Mouse (Mus musculus) embryonic facial prominence, embryonic 15.5 days (tissue): ENCODE data around the gene Mrps18c. TPM values are rescaled to one million over a fixed set of nuclear protein-coding genes. Genes with fewer than 3 reads are reported as not detected.

Experiments used
- ATAC-seq: fragments of 200-750 bp; cut with Nextera tagmentation; 2 replicates; pipeline ENCODE4 v1.8.0; 2017; ENCODE audit warnings: low read depth, moderate TSS enrichment; ENCODE audit not compliant: insufficient number of reproducible peaks, low FRiP score, low TSS enrichment
- H3K27ac ChIP-seq: fragments of 300-500 bp; sonication (generic); replicated peaks from 2 replicates; pipeline ENCODE4 v1.5.1; 2015; ENCODE audit warnings: mild to moderate bottlenecking, inconsistent platforms
- H3K27me3 ChIP-seq: fragments of 300-500 bp; sonication (generic); 2 replicates; pipeline ENCODE4 v1.6.1; 2015; ENCODE audit warnings: inconsistent platforms
- H3K36me3 ChIP-seq: fragments of 300-500 bp; sonication (generic); 2 replicates; pipeline ENCODE4 v1.6.1; 2015; ENCODE audit warnings: mild to moderate bottlenecking, inconsistent platforms
- H3K4me1 ChIP-seq: fragments of 300-500 bp; sonication (generic); 2 replicates; pipeline ENCODE4 v1.6.1; 2015; ENCODE audit warnings: inconsistent platforms
- H3K4me2 ChIP-seq: fragments of 300-500 bp; sonication (generic); replicated peaks from 2 replicates; pipeline ENCODE4 v1.6.1; 2015; ENCODE audit warnings: mild to moderate bottlenecking, inconsistent platforms
- H3K4me3 ChIP-seq: fragments of 300-500 bp; sonication (generic); replicated peaks from 2 replicates; pipeline ENCODE4 v1.5.1; 2015; ENCODE audit warnings: mild to moderate bottlenecking, inconsistent platforms
- H3K9ac ChIP-seq: fragments of 300-500 bp; sonication (generic); 2 replicates; pipeline ENCODE4 v1.6.1; 2015; ENCODE audit warnings: inconsistent platforms
- H3K9me3 ChIP-seq: fragments of 300-500 bp; sonication (generic); replicated peaks from 2 replicates; pipeline ENCODE4 v1.6.1; 2016; ENCODE audit warnings: inconsistent platforms
- WGBS: fragments of 180-500 bp; shearing (Covaris S2); methylation state at CpG from one replicate; pipeline ENCODE4 v1.1.7; 2015; 5-methylcytosine and 5-hydroxymethylcytosine counted together
- polyA plus RNA-seq: library from polyadenylated mRNA; unstranded; fragments of >200 nt; fragmentation: Nextera tagmentation; extraction: Ambion mirVana; gene quantifications from 2 replicates; pipeline ENCODE4 v1.2.1, GENCODE M21; 2015

The Mrps18c gene
- 139 and 144 TPM in 2 replicates for polyA plus RNA-seq

DNA sequence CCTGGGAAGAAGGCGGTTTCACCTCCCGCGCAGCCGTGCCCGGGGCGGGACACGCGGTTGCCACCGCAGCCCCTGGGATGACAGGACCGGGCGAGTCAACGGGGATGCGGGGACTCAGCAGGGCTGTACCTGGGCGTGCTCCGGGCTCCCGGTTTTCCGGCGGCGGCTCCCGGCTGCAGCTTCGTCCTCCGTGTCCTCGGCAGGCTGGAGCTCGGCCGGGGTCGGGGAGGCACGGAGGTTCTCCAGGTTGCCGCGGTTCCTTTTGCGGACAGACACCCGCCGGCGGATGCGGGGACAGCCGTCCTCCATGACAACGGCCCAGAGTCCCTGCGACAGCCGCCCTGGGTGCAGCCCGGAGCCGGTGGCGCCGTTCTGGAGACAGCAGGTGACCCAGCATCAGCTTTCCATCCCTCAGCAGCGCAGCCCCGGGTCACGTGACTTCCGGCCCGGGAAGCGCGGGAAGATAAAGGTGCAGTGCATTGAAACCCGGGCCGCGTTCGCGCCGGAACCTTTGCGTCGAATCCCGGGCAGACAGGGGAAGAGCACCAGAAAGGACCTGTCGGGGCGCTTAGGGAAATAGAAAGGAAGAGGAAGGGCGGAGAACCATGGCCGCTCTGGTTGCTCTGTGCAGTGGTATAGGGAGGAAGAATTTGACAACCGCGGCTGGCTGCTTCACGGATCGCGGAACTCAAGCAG is at the start of gene Mrps18c, which contains the start of gene Helq:
TSS of gene Mrps18c (plus strand) at position 463 of the 696 bp plus-strand sequence.
TSS of gene Helq (minus strand) at position 434 of the 696 bp plus-strand sequence.
- WGBS: under 1% methylated on average over 67 of the region's 67 CpGs
- Histone ChIP-seq H3K36me3 (peaks cover 33% of the 10 kb centered on the region), H3K4me1 (peaks cover 15% of the 10 kb centered on the region; the same call in 1 of the 2 replicates), H3K9me3 (no peaks in the 10 kb centered on the region), H3K27ac (no peak within 1 kb of the TSS), H3K4me3 (peak within 1 kb of the TSS; percentile 81), H3K4me2 (peak within 1 kb of the TSS; percentile 86), H3K9ac (peak within 1 kb of the TSS; percentile 44), H3K27me3 (no peaks in the 10 kb centered on the region)
- peak; percentile 93 for ATAC-seq

DNA sequence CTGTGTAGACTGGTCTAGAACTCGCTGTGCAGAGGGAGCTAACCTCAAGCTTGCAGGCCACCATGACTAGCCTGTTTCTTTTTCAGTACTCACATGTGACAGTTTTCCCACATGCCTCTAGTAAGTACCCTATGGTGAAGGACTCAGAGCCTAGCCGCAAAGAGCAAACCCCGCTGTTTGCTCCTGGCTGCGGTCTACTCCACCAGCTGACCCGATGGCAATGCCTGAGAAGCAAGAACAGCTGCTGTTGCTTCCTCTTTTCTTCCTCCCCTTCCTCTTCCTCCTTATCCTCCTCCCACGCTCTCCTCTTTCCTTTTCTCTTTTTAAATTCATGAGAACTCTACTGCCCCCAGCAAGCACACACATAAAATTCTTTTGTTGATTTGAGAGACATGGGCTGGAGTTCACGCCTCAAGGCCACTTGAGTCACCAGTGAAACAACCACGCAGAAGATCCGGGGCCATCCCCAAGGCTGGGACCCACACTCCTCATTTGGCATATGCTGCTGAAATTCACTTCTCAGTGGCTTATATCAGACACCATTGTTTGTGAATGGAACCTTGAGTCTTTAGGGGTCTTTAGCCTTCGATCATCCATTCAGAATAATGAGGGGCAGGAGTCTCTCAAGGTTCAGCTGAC is 47.7 kb upstream of the Mrps18c start:
- H3K4me2 ChIP-seq: no peak overlapping the region
- WGBS: 79% methylated on average over 10 of the region's 10 CpGs

DNA sequence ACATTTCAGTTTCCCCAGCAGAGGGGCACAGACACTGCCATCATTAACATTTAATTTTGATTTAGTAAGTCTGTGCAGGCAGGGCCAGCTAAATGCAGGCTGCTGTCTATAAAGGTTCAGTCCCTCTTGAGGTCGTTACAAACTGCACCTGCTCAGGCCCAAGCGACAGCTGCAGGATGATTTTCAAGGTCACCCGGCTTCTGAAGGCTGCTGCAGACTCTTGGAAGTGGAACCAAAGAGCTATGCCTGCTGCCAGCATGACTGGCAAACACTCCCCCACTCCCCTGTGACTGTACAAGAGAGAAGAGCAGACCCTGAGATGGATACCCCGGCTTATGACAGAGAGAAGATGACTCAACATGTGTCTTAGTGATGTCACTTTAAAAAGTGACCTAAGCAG is 46.8 kb upstream of the Mrps18c start:
- no peak overlapping the region for H3K9ac ChIP-seq
- no peak overlapping the region for H3K4me2 ChIP-seq
- H3K4me1 ChIP-seq: no peaks in the 10 kb centered on the region
- no peak overlapping the region for H3K4me3 ChIP-seq
- no peaks in the 10 kb centered on the region for H3K36me3 ChIP-seq
- no peaks in the 10 kb centered on the region for H3K27me3 ChIP-seq
- H3K27ac ChIP-seq: no peak overlapping the region
- ATAC-seq: no peak
- H3K9me3 ChIP-seq: no peaks in the 10 kb centered on the region
- 65% methylated on average over 4 of the region's 4 CpGs for WGBS

More for the DNA sequence above, 47.7 kb upstream of the Mrps18c start:
- Histone ChIP-seq H3K27ac (no peak overlapping the region), H3K27me3 (no peaks in the 10 kb centered on the region), H3K36me3 (no peaks in the 10 kb centered on the region), H3K9ac (no peak overlapping the region), H3K4me3 (no peak overlapping the region), H3K9me3 (no peaks in the 10 kb centered on the region), H3K4me1 (no peaks in the 10 kb centered on the region)
- ATAC-seq: no peak

DNA sequence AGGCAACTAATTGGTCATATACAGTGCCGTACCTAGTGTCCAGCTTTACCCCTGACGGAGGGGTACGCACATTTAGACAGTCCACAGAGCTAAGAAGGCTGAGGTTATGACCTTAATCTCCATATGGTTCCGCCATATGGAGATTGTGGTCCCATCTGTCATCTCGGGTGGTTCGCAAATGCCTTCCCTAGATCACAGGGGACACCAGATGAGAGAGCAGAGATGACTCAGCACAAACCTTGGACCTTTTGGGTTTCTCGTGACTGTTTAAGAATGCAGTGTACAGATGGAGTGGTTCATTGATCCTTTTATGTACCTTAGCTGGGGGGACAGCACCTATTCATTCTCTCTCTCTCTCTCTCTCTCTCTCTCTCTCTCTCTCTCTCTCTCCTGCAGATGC is 45.0 kb upstream of the Mrps18c start:
- H3K9me3 ChIP-seq: no peaks in the 10 kb centered on the region
- WGBS: 62% methylated on average over 7 of the region's 7 CpGs
- no peak for ATAC-seq
- no peak overlapping the region for H3K27ac ChIP-seq
- no peak overlapping the region for H3K4me3 ChIP-seq
- no peak overlapping the region for H3K9ac ChIP-seq
- H3K4me1 ChIP-seq: no peaks in the 10 kb centered on the region
- no peaks in the 10 kb centered on the region for H3K27me3 ChIP-seq
- no peak overlapping the region for H3K4me2 ChIP-seq
- no peaks in the 10 kb centered on the region for H3K36me3 ChIP-seq

DNA sequence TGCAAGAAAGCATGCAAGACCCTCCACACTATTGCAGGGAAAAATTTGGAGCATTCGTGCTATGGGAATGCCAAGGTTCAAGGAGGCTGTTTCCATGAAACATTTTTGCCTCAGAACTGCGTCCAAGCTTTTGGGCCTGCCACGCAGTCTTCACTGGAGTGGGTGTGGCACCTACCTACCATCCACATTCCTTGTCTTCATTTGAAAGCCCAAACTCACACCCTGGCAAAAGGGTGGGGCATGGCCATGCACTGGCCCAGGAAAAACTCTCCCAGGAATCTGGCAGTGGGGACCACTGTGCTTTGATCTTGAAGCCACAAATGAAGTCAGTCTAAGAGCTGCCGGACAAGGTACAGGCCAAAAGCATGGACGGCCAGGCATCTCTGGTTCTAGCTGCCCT is 40.3 kb upstream of the Mrps18c start:
- Histone ChIP-seq H3K4me1 (no peaks in the 10 kb centered on the region), H3K27ac (no peak overlapping the region), H3K36me3 (peaks cover 7% of the 10 kb centered on the region; the same call in 1 of the 2 replicates), H3K27me3 (no peaks in the 10 kb centered on the region), H3K4me3 (no peak overlapping the region), H3K4me2 (no peak overlapping the region), H3K9ac (no peak overlapping the region), H3K9me3 (no peaks in the 10 kb centered on the region)
- WGBS: 94% methylated on average over 5 of the region's 5 CpGs
- no peak for ATAC-seq

DNA sequence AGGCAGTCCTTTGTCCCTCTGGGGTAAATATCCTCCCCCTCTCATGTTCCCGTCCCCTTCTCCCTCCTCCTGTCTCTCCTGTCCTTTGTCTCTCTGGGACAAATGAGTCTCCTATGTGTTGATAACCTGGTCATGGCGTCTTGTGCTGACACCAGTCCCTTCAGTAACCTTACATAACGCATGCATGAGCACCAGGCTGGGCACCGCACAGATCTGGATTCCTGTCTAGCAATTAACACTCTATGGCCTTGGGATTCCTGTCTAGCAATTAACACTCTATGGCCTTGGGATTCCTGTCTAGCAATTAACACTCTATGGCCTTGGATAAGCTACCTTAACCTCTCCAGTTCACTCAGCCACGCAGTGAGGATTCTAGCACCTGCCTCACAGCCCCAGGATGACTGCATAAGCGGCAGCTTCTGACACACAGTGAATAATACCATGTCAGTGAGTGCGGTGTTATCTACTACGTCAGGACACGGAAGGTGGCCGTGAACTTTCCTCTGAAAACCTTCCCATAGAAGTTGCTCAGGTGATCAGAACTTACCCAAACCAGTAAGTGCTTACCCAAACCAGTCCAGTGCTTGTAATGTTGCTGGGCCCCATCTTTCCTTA is 38.3 kb upstream of the Mrps18c start:
- Histone ChIP-seq H3K27ac (no peak overlapping the region), H3K27me3 (no peaks in the 10 kb centered on the region), H3K9me3 (no peaks in the 10 kb centered on the region), H3K4me1 (no peaks in the 10 kb centered on the region), H3K4me2 (no peak overlapping the region), H3K9ac (no peak overlapping the region), H3K4me3 (no peak overlapping the region), H3K36me3 (peaks cover 26% of the 10 kb centered on the region)
- 89% methylated on average over 10 of the region's 10 CpGs for WGBS
- ATAC-seq: no peak

DNA sequence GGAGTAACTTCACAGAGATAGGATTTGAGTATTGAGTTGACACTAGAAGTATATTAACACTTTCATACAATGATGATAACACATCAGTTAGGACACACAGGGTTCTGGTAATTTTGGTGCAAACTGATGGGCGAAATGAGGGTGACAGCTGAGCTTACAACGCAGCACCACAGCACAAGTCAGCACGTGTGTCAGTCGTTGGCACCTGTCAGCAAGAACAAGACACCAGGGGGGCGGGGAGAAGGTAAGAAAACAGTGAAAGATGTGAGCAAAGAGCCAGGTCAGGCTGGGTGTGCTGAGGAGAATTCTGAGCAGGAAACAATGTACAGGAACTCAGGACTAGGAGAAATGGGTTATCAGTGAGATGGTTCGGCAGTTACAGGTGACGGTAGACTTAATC is 36.7 kb upstream of the Mrps18c start:
- H3K27ac ChIP-seq: no peak overlapping the region
- no peak overlapping the region for H3K4me2 ChIP-seq
- no peak for ATAC-seq
- no peaks in the 10 kb centered on the region for H3K4me1 ChIP-seq
- H3K9me3 ChIP-seq: no peaks in the 10 kb centered on the region
- H3K9ac ChIP-seq: no peak overlapping the region
- H3K36me3 ChIP-seq: peaks cover 40% of the 10 kb centered on the region
- H3K4me3 ChIP-seq: no peak overlapping the region
- H3K27me3 ChIP-seq: no peaks in the 10 kb centered on the region
- WGBS: 82% methylated on average over 7 of the region's 7 CpGs

DNA sequence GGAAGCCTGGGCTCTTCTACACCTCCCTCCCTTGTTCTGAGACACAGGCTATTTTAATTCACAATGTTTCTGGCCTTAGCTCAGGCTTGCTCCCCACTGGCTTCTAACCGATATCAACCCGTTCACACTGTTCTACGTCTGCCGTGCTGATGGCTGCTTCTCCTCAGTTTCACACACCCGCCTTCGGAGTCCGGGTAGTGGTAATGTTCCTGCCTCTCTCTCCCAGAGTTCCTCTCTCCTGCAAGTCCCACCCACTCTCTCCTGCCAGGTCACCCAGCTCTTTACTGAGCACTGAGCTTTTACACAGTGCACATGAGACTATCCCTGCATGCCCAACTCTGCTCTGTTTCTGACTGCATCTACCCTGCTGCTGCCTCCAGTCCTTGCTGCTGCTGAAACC is 32.4 kb upstream of the Mrps18c start:
- no peaks in the 10 kb centered on the region for H3K27me3 ChIP-seq
- H3K9ac ChIP-seq: no peak overlapping the region
- no peak overlapping the region for H3K4me2 ChIP-seq
- no peaks in the 10 kb centered on the region for H3K9me3 ChIP-seq
- H3K4me3 ChIP-seq: no peak overlapping the region
- ATAC-seq: no peak
- peaks cover 65% of the 10 kb centered on the region for H3K36me3 ChIP-seq
- WGBS: 96% methylated on average over 7 of the region's 7 CpGs
- no peak overlapping the region for H3K27ac ChIP-seq
- H3K4me1 ChIP-seq: no peaks in the 10 kb centered on the region

DNA sequence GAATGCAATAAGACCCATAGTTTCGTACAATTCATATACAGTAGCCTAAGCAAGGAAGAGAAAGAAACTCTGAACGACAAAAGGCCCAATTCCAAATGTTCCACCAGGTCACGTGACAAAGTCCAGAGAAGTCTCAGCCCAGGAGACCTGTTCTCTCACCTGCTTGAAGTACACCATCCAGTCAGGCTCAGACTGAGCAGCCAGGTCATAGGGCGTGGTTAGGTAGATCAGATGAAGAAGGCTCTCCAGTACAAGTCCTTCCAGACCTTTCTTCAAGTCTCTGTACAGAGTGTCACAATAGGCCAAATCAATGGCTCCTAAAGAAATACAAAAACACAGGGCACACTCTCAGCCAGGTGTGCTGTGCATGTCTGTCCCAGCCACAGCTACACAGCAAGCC is 26.9 kb upstream of the Mrps18c start:
- H3K4me1 ChIP-seq: no peaks in the 10 kb centered on the region
- no peak overlapping the region for H3K4me3 ChIP-seq
- no peak overlapping the region for H3K4me2 ChIP-seq
- ATAC-seq: no peak
- H3K27me3 ChIP-seq: no peaks in the 10 kb centered on the region
- no peak overlapping the region for H3K27ac ChIP-seq
- no peak overlapping the region for H3K9ac ChIP-seq
- no peaks in the 10 kb centered on the region for H3K9me3 ChIP-seq
- WGBS: 94% methylated on average over 4 of the region's 4 CpGs
- peaks cover 57% of the 10 kb centered on the region for H3K36me3 ChIP-seq

DNA sequence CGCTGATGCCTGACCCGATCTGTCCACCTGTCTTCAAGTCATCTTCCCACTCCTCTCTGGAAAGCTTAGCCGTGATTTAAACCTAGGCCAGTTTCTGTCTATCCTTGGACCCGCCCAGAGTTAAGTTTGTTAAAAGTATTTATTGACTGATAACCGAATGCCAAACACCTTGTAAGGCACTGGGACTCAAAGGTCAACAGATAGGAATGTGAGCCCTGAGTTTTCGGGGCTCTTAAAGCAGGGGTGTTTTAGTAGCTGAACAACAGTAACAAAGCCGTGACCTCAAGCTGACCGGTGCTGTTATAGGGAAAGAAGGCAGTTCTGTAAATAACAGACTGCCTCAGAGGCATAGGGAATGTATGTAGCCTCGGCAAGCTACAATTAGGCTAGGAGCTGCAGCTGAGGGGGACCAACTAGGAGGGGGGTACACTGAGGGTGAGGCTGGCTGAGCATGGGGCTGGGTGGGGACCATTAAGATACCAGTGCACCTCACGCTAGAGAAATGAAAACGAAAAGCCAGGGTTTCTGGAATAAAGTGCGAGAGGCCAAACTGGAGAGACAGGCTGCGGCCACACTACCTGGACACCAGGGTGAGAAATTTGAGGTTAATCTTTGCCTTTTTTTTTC is 22.5 kb upstream of the Mrps18c start:
- no peak overlapping the region for H3K27ac ChIP-seq
- peaks cover 58% of the 10 kb centered on the region for H3K36me3 ChIP-seq
- no peak for ATAC-seq
- no peaks in the 10 kb centered on the region for H3K9me3 ChIP-seq
- no peaks in the 10 kb centered on the region for H3K4me1 ChIP-seq
- no peak overlapping the region for H3K4me3 ChIP-seq
- H3K4me2 ChIP-seq: no peak overlapping the region
- WGBS: 90% methylated on average over 13 of the region's 13 CpGs
- no peak overlapping the region for H3K9ac ChIP-seq
- H3K27me3 ChIP-seq: no peaks in the 10 kb centered on the region

DNA sequence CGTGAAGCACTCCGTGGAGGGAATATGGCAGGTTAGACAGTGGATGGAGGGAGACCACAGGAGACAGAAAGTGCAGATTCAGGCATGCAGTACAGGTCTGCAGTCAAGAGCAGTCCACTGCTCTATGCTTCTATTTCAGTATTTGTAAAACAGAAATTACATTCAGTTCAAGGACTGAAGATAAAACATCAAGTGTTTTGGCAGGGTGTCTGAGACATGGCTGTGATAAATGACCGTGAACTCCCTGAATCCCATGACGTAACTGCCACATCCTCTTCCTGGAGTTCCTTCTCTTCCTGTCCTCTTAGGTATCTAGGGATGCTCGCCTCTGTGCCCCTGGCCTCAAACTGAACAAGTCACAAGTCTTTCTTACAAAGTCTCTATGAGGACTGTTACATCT is 21.5 kb upstream of the Mrps18c start:
- Histone ChIP-seq H3K4me1 (no peaks in the 10 kb centered on the region), H3K27ac (no peak overlapping the region), H3K4me2 (no peak overlapping the region), H3K9me3 (no peaks in the 10 kb centered on the region), H3K4me3 (no peak overlapping the region), H3K27me3 (no peaks in the 10 kb centered on the region), H3K36me3 (peaks cover 58% of the 10 kb centered on the region), H3K9ac (no peak overlapping the region)
- ATAC-seq: no peak
- 90% methylated on average over 5 of the region's 5 CpGs for WGBS
